Mouse (Mus musculus) ovary, postnatal 14 days (tissue): ENCODE data around the gene 4930503B20Rik.

Source experiments
- DNase-seq: peaks from one replicate; pipeline ENCODE4 v3.0.0; 2022; ENCODE audit warnings: low spot score

4930503B20Rik gene

DNA sequence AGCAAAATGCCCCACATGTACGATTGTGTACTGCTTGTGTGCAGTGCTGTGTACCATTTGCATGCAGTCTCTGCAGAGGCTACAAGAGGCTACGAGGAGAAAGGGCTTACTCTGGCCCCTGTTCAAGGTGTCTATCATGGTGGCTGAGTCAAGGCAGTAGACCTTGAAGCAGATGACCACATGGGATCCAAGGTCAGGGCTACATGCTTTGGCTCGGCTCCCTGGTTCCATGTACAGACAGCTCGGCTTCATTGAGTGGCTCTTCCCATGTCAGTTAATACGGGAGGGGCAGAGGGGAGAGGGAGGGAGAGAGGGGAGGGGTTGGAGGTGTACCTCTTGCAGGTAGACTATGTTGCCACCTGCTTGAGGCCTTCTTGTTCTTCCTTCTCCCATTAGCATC lies 1.3 kb upstream of the 4930503B20Rik start:
- DNase-seq = no peak

DNA sequence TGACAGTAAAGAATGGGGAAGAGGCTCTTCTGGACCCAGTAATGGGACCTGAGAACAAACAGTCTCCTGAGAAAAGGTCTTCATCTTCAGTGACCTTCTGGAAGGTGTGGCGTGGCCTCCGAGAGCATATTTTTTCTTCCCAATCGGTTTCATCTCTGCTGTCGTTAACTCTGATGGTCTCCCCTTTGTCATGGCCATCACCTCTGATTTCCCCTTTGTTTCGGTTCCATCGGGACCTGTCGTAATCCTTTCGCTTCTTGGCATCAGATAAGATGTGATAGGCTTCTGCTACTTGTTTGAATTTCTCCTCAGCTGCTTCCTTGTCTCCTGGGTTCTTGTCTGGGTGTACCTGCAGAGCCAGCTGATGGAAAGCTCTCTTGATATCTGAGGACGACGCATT lies 401 bp downstream of the 4930503B20Rik start:
- no peak for DNase-seq

DNA sequence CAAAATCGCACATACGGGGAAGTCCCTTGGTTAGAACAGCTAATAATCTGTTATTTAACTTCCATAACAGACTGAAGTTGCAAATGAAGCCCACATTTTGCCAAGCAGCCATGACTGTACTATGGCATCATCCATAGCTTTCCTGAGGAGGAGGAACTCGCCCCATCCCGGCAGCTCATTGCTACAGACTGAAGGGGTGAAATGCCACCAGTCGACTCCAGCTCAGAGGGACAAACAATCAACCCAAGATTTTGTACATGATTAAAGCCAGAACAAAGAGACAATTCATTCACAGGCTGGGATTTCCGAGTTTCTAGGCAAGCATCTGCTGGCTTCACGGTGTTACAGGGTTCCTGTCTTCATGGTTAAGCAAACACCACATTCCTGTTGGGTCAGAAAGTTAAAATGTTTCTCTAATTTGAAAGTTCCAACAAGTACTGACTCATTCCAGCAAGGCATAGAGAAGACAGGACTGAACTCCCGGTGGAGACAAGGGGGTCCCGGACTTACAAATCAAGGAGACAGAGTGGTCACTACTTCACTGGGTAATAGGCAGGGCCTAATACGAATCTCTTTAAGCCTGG lies 1.7 kb downstream of the 4930503B20Rik start:
- DNase-seq = no peak

DNA sequence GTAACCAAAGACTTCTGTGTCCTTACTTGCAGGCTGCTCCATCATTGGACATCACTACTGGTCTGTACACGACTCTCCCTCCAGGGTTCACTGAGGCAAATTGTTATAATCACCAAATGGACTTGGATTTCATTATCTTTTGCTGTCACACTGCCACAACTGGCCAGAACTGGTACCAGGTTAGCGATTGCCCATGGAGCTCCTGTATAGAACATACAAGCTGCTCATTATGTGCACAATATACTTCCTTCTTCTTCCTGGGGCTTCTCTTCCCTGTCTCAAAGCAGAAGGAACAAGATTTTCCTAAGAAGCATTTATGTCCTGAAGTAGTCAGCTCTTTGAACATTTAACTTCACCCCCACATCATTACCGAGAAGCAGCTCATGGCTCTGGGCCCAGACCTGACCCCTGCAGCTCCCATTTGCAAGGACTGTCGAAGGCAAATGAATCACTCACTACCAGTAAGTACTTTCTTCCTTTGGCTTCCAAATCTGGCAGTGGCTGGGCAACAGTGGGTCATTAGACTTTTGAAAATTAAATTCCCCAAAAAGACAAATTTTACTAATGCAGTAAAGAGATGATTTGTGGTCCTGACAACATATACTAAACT lies 9.2 kb downstream of the 4930503B20Rik start:
- DNase-seq = no peak

DNA sequence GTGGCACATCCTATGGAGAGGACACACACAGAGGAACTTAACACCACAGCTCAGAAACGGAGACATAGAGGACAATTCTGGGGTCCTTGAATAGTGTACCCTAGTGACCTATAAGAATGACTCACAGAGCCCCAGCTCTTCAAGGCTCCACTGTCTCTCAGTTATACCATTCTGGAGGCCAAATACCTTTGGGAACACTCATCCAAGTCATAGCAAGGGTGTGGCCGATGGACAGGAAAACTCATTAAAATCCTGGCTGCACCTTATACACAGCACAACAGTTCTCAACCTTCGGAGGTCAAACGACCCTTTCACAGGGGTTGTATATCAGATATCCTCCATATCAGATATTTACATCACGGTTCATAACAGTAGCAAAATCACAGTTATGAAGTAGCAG lies 18.6 kb downstream of the 4930503B20Rik start:
- DNase-seq = no peak

DNA sequence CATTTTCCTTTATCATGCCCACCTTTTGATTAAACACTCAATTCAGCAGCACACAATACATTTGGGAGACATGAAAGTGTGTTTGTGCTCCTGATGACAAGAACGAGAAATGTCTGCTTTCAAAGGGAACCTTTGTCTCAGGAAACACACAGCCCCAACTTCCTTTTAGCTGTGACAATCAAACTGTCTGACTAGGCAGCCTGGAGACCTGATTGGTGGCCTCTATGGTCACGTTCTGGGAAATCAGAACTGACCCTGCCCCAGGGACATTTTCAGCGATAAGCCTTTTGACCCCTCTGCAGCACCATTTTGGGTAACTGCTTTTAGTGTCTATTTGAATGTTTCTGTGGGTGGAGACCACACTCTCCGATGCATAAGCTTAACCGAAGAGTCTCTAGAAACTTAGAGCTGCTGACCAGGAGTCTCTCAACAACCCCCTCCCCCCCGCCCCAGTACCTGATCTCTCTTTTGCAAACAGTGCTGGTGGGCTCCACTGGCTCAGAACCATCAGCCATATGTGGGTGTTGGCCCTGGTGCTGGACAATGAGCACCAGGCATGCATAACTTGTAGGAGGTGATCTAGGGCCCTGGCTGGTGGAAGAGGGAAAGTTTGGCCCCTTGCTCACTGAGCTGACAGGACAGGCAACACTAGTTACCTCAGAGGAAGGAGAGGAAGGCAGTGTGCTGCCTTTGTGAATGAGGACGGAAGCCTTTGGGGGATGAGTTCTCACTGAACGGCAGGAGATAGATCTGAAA lies 22.7 kb downstream of the 4930503B20Rik start:
- no peak for DNase-seq

DNA sequence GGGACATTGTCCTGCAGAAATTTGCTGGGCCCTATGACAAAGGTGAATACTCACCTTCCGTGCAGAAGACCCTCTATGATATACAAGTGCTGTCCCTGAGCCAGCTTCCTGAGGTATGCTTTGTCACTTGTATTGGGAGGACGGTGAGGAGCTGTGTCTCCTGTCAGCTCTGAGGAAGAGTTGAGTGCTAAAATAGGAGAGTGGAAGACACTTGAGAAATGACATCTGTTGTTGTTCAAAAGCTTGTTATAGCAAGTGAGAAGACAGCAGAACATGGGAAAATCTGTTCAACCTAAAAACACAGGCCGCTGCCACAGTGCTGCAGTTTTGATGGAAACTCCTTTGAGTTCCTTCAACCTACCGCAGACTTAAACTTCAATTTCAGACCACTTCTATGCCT lies 25.4 kb downstream of the 4930503B20Rik start:
- DNase-seq = no peak

DNA sequence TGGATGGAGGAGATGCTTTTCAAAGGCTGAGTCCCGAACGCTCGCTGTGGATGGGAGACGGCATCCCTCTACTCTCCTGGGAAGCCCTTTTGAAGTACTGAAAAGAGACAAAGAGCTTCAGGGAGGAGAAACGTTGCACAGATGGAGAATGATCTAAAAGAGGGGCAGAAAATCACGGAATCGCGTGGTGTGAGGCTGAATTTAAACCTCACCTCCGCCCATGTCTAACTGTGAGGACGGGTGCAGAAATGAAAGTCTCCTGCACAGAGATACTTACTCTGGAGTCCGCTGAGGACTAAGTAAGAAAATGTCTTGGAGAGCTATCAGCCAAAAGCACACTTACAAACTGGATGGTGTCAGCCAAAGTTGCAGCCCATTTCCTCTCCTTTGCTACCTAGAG lies 29.2 kb downstream of the 4930503B20Rik start:
- no peak for DNase-seq

DNA sequence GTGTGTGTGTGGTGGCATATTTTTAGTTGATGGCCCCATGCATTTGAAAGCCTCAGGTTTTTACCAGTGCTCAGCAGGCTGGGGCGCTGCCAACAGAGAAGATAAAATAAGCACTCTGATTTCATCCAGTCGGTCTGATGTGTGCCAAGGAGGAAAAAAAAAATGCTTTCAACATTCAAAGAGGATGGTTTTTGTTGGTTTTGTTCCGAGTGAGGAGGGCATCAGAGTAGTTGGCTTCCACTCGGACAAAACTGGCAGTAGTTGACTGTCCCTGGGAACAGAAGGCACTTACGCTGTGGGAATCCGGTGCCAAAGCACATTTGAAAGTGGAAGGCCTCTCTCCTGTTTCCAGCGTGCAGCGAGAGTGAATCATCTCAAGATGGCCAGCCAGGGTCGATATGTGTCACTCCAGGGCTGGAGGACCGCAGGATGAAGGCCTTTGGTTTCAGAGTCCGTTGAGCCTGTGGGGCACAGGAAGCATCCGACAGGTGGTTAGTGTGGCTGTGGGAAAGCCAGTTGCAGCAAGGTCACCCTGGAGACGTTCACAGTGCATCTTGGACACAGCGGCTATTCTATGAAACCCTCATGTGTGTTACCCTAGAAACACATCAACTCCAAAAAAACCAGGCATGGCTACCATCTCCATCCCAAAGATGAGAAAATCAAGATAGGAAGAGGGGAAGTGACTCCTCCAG lies 30.4 kb downstream of the 4930503B20Rik start:
- no peak for DNase-seq

DNA sequence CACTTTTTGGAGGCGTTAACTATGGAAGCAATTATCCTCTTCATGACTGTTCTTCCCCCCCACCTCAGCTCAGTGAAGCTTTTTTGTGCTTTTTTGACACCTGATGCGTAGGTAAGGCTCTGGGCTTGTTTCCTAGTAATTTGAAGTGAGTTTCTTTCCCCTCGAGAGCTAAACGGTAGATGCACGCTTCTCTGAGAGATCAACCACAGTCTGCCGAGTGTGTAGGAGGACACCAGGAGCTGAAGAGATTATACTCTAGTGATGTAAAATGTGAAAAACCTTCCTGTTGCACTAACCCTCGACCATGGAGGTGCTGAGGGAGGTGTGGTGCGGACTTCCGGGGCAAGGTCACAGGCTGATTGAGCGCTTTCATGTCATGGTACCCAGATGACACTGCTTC lies 31.0 kb downstream of the 4930503B20Rik start:
- no peak for DNase-seq

DNA sequence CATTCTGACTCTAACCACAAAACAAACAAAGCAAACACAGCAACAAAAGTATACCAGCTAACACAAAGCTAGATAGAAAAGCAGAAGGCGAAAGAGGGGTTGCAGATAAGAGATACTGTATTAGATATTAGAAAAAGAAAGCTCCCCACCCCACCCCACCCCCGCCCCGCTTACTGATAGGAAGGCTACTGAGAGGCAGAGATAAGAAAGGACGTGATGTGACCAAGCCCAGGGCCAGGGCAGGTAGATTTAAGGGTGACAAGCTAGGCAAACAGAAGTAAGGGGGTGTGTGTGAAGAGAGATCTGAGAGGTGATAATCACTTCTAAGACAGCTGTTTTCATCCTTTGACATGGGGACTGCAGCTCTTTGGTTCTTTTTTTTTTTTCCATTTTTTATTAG lies 32.8 kb downstream of the 4930503B20Rik start:
- DNase-seq = no peak

DNA sequence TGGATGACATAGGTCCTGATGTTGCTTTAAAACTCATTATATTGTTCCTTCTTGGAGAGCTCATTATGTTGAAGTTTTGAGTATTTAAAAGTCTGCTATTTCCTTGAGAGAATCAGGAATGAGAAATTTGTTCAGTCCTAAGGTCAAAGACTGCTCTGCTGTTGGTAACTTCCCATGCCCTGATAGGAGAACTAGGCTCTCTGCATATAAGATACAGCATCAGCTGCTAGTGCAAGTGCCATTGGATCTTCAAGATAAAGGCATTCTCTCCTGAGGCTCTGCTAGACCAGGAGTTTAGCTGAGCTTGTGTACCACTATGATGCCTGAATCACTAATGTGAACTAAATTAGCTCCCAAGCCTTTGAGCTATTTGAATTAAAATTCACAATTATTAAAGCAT lies 33.2 kb downstream of the 4930503B20Rik start:
- no peak for DNase-seq

DNA sequence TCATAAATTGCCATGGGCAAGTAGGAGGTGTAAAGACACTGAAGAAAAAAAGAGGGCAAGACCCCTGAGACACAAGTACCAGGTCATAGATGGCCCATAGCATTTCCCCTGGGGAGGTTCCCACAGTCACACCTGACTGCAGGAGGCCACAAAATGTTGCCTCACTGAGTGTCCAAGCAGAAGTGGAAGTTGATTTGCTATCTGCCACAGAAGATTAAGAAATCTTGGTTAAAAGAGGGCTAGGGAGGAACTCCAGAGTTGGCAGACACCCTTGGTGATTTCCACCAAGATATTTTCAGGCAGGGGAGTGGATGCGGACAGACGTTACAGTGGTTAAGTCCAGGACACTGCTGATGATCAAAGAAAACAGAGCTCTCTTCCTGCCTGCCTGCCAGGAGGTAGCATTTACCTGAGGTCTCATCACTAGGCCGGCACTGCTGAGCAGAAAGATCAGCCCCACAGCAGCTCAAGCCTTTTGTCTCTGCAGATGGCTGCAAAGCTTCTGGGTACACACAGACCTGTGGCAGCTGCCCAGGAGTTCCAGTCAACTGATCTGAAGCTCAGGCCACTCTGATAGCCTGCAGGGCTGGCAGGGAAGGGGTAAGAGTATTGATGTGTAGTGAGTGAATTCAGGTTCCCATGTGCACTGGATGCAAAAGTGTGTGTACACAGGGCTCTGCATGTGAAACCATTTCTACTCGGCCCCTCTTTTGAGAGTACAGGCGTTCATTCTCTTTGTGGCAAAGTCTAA lies 34.4 kb downstream of the 4930503B20Rik start:
- DNase-seq = no peak

DNA sequence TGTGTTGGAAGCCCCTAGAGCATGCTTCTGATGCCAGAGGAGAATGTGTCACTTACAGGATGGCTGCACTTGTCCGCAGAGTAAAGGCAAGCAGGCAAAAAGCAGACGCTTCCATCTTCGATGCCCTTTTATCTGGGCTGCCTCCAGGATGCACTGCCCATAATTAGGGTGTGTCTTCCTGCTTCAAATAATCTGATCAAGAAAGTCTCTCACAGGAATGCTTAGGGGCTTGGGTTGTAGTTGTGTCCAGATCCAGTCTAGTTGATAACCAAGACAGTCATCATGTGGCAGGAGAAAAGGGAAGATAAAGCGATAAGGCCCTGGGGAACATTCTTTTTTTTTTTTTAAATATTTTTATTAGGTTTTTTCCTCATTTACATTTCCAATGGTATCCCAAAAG lies 35.6 kb downstream of the 4930503B20Rik start, which contains the start of gene Dnase2b:
Gene Dnase2b, minus strand, starts transcription at position 101 of the 400 bp plus-strand sequence.
- DNase-seq = no peak

DNA sequence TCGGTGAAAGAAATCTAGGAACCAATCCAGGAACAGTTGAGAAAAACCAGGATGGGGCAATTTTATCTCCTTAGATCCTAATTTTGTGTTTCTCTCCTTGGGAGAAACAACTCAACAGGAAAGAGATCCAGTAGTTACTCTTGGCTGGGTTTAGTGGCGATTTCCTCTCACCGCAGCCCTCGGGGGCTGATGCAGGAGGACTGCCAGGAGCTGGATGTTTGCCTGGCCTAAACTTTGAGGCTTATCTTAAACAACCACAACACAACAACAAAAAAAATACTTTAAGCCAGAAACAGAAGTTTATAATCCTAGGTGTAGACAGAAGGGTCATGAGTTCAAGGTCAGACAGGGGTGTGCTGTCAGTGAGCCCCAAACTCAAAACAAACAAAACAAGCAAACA lies 39.3 kb downstream of the 4930503B20Rik start:
- DNase-seq = no peak

DNA sequence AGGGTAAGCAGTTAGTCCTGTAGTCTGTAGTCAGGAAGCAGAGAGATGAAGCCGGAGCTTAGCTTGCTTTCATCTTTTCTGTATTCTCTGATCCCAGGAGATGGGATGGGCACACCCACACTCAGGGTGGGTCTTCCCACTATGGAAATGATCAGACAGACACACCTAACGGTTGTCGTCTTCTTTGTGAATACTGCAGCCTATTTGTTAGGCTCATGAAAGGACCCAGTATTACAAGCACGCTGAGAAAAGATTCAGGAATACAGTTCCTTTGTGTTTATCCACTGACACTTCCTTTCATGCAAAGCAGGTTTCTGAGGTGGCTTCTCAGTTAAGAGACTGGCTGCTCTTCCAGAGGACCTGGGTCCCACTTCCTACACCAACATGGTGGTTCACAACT lies 39.9 kb downstream of the 4930503B20Rik start:
- DNase-seq = no peak

DNA sequence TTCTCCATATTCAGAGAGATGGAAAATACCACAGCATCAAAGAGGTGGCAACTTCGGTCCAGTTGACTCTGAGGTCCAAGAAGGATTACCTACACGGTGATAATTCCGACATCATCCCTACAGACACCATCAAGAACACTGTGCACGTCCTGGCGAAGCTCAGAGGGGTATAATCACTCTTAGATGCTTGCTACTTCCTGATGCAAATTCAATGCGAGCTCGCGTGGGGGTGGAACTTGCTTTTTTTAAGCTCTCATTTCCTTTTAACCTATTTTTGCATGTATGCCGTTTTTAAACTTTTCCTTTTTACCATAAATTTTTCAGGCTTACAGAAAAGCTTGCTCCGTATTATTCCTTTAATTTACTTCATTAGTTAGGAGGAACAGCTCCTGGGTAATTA lies 40.8 kb downstream of the 4930503B20Rik start:
- no peak for DNase-seq

DNA sequence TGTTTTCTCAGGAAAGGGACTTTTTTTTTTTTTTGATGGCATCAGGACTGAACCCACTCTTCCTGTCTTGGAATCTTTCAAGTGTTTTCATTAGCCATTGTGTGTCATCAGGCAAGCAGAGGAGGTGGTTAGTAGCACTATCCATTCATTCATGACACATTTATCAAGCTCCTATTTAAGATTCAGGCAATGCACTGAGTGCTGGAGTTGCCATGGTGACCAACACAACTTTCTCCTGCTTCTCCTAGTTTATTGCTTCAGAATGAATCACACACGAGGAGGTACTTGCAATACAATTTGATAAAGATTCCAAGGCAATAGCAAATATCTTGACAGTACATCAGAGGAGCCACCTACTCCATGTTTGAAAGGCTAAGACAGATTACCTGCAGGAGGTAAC lies 43.7 kb downstream of the 4930503B20Rik start:
- no peak for DNase-seq

DNA sequence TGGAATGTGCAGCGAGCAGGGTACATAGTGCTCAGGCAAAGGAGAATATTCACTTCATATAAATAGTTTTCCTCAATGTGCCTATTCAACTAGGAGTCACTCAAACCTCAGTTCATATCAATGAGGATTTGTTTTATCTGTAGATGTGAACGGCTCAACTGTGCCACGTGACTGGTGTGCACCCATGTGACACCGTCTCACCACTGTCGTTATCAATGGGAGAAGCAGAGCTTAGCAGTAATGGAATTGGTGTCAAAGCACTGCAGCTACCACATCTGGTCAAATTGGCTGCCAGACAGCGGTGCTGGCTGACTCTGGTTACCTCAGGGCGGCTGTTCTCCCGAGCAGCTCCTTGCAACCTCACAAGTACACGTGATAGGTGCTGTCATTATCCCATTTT lies 46.5 kb downstream of the 4930503B20Rik start:
- no peak for DNase-seq

DNA sequence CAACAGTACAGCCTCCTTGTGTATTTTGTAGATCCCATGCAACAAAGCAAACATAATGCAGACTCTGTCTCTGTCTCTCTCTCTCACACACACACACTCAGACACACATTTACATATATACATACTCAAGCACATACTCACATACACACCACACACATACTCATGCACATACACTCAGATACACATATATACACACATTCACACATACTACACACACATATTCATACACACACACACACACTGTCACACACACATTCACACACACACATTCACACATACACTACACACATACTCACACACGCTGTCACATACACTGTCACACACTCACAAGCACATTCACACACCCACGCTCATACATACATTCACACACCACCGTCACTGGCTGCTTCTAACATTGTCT lies 48.6 kb downstream of the 4930503B20Rik start:
- DNase-seq = no peak

DNA sequence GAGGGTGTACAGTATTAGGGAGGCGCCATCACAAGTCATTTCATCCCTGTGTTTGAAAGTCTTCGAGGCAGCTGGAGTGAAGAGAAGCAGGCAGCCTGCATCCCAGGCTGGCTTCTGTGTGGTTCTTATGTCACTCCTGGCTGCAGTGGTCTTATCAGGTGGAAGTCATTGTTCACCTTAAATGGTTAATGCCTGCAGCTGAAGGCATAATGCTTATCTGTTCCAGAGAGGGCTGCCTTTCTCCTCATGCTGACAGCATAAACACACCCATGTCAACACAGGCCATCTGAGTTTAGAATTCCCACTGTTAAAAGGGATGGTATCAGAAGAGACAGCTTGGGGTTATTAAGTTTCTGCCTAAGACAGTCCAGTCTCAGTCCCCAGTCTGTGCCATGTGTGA lies 49.9 kb downstream of the 4930503B20Rik start:
- DNase-seq = no peak

DNA sequence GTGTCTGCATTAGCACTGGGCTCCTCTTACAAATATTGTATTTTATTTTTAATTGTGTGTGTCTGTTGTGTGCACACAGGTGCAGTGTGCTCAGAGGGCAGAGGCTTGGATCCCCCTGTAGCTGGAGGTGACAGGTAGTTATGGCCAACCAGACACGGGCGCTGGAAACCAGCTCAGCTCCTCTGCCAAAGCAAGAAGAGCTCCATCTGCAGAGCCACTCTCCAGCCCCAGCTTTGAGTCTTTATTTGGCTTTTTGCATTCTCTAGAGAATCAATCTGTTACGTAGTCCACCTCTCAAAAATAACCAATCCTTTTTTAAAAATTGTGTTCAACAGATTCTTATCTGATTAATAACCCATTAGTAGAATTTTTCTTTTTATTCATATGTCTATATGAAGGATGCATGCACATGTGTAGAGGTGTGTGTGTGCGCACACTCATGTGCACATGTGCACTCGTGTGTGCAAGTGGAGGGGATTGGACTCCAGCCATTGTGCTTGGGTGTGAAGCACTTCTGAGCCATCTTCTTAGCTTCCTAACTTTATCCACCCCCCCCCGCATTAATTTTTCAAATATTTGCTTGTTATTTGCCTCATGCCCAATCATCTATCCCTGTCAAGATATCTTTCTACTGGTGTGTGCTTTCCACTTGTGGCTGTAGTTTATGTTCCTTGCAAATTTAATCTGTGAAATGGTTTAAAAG lies 51.8 kb downstream of the 4930503B20Rik start:
- DNase-seq = no peak
